Comparison of ENCODE assay signal across 18 mouse cellular contexts in the genomic region with DNA sequence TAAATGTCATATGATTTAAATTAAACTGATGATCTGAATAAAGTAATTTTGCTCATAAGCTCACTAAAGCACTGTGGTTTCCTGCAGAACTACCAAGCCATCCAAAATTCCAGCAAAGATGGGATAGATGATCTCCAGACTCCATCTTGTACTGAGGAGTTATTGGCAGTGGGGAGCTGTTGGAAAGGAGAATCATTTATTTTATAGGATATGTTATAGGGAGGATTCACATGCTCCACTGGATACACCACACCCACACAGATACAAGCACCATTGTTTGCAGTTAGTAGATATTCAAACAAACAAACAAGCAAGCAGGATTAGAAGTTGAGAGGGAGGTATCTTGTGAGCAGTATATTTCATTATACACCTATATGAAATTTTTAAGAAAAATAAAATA.
"Had no signal": no experiment of that assay in that cellular context is flagged by ENCODE, and none has a peak within 500 bp of the region (broad histone marks: within the 10 kb centered on the region; RNA-seq: fewer than 3 reads in every experiment).

No protein-coding gene starts in this region.

- H3K4me2 ChIP-seq: lung, embryonic 15.5 days; midbrain, embryonic 11.5 days; midbrain, embryonic 13.5 days; midbrain, embryonic 15.5 days; neural tube, embryonic 12.5 days had no signal

- H3K27ac ChIP-seq: lung, embryonic 15.5 days; macrophage; midbrain, embryonic 13.5 days; midbrain, embryonic 15.5 days; neural tube, embryonic 12.5 days had no signal

- H3K4me3 ChIP-seq: lung, embryonic 15.5 days; megakaryocyte, embryonic 14.5 days; midbrain, embryonic 13.5 days; midbrain, embryonic 15.5 days; neural tube, embryonic 12.5 days had no signal

- H3K27me3 ChIP-seq: lung, embryonic 15.5 days; megakaryocyte, embryonic 14.5 days; midbrain, embryonic 13.5 days; midbrain, embryonic 15.5 days; neural tube, embryonic 12.5 days had no signal

- H3K36me3 ChIP-seq: lung, embryonic 15.5 days; midbrain, embryonic 13.5 days; midbrain, embryonic 15.5 days; neural tube, embryonic 12.5 days had no signal

- ATAC-seq: lung, postnatal 0 days; midbrain, embryonic 13.5 days had no signal

- DNase-seq: lung, adult 2 months; lung, postnatal 14 days; lung, postnatal 36 days; right cerebral cortex, adult 18-20 months; right cerebral cortex, postnatal 25 days; right cerebral cortex, postnatal 4 days; spleen, adult 18-20 months; thymus, adult 18-20 months; thymus, postnatal 14 days; thymus, postnatal 36 days had no signal

- H3K9me3 ChIP-seq: lung, embryonic 15.5 days; megakaryocyte, embryonic 14.5 days; midbrain, embryonic 13.5 days; midbrain, embryonic 15.5 days; neural tube, embryonic 12.5 days had no signal

- H3K4me1 ChIP-seq: lung, embryonic 15.5 days; megakaryocyte, embryonic 14.5 days; midbrain, embryonic 13.5 days; midbrain, embryonic 15.5 days; neural tube, embryonic 12.5 days had no signal

- H3K9ac ChIP-seq: lung, embryonic 15.5 days; midbrain, embryonic 13.5 days; midbrain, embryonic 15.5 days; neural tube, embryonic 12.5 days had no signal
